Comparison of ENCODE assay signal across 18 mouse cellular contexts in genomic region chr12:117524311-117525013, GRCm38 (mm10).
"Had no signal": no experiment of that assay in that cellular context is flagged by ENCODE, and none has a peak within 500 bp of the region (broad histone marks: within the 10 kb centered on the region; RNA-seq: fewer than 3 reads in every experiment).

No protein-coding gene starts in this region.

- H3K9ac ChIP-seq: liver, embryonic 14.5 days; lung, embryonic 14.5 days; midbrain, embryonic 13.5 days; midbrain, embryonic 15.5 days; neural tube, embryonic 13.5 days; neural tube, embryonic 15.5 days; stomach, embryonic 15.5 days had no signal

- H3K27ac ChIP-seq: liver, embryonic 14.5 days; midbrain, embryonic 13.5 days; midbrain, embryonic 15.5 days; neural tube, embryonic 13.5 days; neural tube, embryonic 15.5 days; stomach, embryonic 15.5 days; stomach, postnatal 0 days had no signal

- H3K4me3 ChIP-seq: midbrain, embryonic 13.5 days; midbrain, embryonic 15.5 days; neural tube, embryonic 13.5 days; neural tube, embryonic 15.5 days; stomach, embryonic 15.5 days had no signal

- H3K4me2 ChIP-seq: lung, embryonic 14.5 days; midbrain, embryonic 11.5 days; midbrain, embryonic 13.5 days; midbrain, embryonic 15.5 days; neural tube, embryonic 13.5 days; neural tube, embryonic 15.5 days; stomach, embryonic 15.5 days had no signal

- H3K27me3 ChIP-seq: midbrain, embryonic 13.5 days; midbrain, embryonic 15.5 days; neural tube, embryonic 13.5 days; neural tube, embryonic 15.5 days; stomach, embryonic 15.5 days had no signal

- H3K4me1 ChIP-seq: stomach, embryonic 15.5 days had no signal

- H3K9me3 ChIP-seq: midbrain, embryonic 13.5 days; midbrain, embryonic 15.5 days; neural tube, embryonic 13.5 days; neural tube, embryonic 15.5 days; stomach, embryonic 15.5 days had no signal

- DNase-seq: lung, adult 18-20 months; lung, embryonic 14.5 days; lung, postnatal 10 days; lung, postnatal 4 days; retina, postnatal 1 day; right cerebral cortex, adult 18-20 months; right cerebral cortex, postnatal 25 days; right cerebral cortex, postnatal 4 days; thymus, adult 18-20 months; thymus, postnatal 25 days had no signal

- H3K36me3 ChIP-seq: midbrain, embryonic 13.5 days; midbrain, embryonic 15.5 days; neural tube, embryonic 13.5 days; neural tube, embryonic 15.5 days; stomach, embryonic 15.5 days had no signal

- ATAC-seq: midbrain, embryonic 13.5 days; midbrain, embryonic 15.5 days had no signal
